Mouse (Mus musculus): Measurements from ENCODE around the gene Dcaf7. TPM values are rescaled to one million over a fixed set of nuclear protein-coding genes. Genes with fewer than 3 reads are reported as not detected.

Gene Dcaf7
- total and polyA plus RNA-seq, 3 experiments: 71.5 to 93.4 (median 79.5) TPM

DNA sequence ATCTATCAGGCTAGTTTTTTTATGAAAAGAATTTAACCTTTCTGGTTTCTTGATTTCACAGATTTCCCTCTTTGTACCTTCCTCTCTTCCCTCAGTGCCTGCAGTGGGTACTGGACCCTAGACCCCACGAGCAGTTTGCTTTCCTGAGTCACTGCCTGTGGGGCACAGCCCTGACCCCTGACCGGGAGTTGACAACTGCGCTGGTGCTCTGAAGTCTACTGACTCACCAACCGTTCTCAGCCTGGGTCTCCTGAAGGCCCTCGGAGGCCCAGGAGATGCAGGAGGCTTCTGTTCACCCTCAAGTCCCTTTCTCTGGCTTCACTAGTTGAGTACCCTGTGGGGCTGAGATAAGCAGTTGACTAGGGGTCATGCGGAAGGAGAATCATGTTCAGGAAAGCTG is 18.7 kb downstream of the Dcaf7 start:
- TF ChIP-seq MAZ (IDR thresholded peaks at IDR 0.05; ENCODE audit: low read depth, low read length) (no peak), GABPA (IDR thresholded peaks at IDR 0.05; ENCODE audit: insufficient replicate concordance, low read depth, low read length) (no peak)
- Histone ChIP-seq H3K9ac (ENCODE audit: insufficient read depth, low read depth) (no peak overlapping the region), H3K79me2 (replicated peaks; ENCODE audit: control insufficient read depth, extremely low read depth, insufficient read depth, poor library complexity, severe bottlenecking) (no peaks in the 10 kb centered on the region), H3K4me2 (ENCODE audit: insufficient read depth, low read depth, poor library complexity, severe bottlenecking) (no peak overlapping the region), H3K27me3 (replicated peaks) (no peaks in the 10 kb centered on the region), H3K9me3 (replicated peaks; ENCODE audit: low read length) (no peaks in the 10 kb centered on the region), H3K27ac (ENCODE audit: insufficient read depth, low read depth) (no peak overlapping the region), H3K36me3 (replicated peaks in 1 of 2; ENCODE audit: control insufficient read depth in 1 of 2, insufficient read depth in 1 of 2, low read length in 1 of 2) (peaks cover 78 to 98% of the 10 kb centered on the region in 2 experiments), H3K4me3 (replicated peaks in 1 of 3; ENCODE audit: low read depth in 2 of 3, low read length in 2 of 3, poor library complexity in 1 of 3) (no peak overlapping the region), H3K4me1 (ENCODE audit: control insufficient read depth in 1 of 2, insufficient read depth in 2 of 2) (no peaks in the 10 kb centered on the region)
- dilution Hi-C loops (cut with MboI; ENCODE audit: extremely low pct_ligation_motif_present, extremely low pct_unique_long_range_greater_than_20kb, low sequenced_read_pairs) (loop anchor here (25.0 kb wide), 1 partner anchor 118 kb away; no protein-coding TSS in a partner anchor), in situ Hi-C loops (cut with MboI; ENCODE audit: low pct_ligation_motif_present, low pct_unique_long_range_greater_than_20kb, low sequenced_read_pairs) (no loop called here)
- no peak for DNase-seq (ENCODE audit: extremely low read depth)

- H3K36me3 ChIP-seq (replicated peaks in 1 of 2; ENCODE audit: control insufficient read depth in 1 of 2, insufficient read depth in 1 of 2, low read length in 1 of 2): peaks cover 66 to 90% of the 10 kb centered on the region in 2 experiments
- DNase-seq (ENCODE audit: extremely low read depth): no peak
- in situ Hi-C loops (cut with MboI; ENCODE audit: low pct_ligation_motif_present, low pct_unique_long_range_greater_than_20kb, low sequenced_read_pairs): no loop called here
- no peaks in the 10 kb centered on the region for H3K9me3 ChIP-seq (replicated peaks; ENCODE audit: low read length)
- no peak for TF ChIP-seq MAFK (IDR thresholded peaks at IDR 0.05; ENCODE audit: insufficient replicate concordance, low read length)
- TF ChIP-seq ETS1 (conservative IDR thresholded peaks at IDR 0.05; ENCODE audit: low read depth, low read length): no peak
- no peaks in the 10 kb centered on the region for H3K79me2 ChIP-seq (replicated peaks; ENCODE audit: control insufficient read depth, extremely low read depth, insufficient read depth, poor library complexity, severe bottlenecking)
- H3K4me2 ChIP-seq (ENCODE audit: insufficient read depth, low read depth, poor library complexity, severe bottlenecking): no peak overlapping the region
- H3K27ac ChIP-seq (ENCODE audit: insufficient read depth, low read depth): no peak overlapping the region
- dilution Hi-C loops (cut with MboI; ENCODE audit: extremely low pct_ligation_motif_present, extremely low pct_unique_long_range_greater_than_20kb, low sequenced_read_pairs): loop anchor here (25.0 kb wide), 1 partner anchor 120 kb away; no protein-coding TSS in a partner anchor
- no peaks in the 10 kb centered on the region for H3K27me3 ChIP-seq (replicated peaks)
- no peak overlapping the region for H3K4me3 ChIP-seq (replicated peaks in 1 of 3; ENCODE audit: low read depth in 2 of 3, low read length in 2 of 3, poor library complexity in 1 of 3)
- no peaks in the 10 kb centered on the region for H3K4me1 ChIP-seq (ENCODE audit: control insufficient read depth in 1 of 2, insufficient read depth in 2 of 2)
- no peak overlapping the region for H3K9ac ChIP-seq (ENCODE audit: insufficient read depth, low read depth)
Measured at GRCm38 (mm10) chr11:106056819-106057491, 20.3 kb downstream of the Dcaf7 start.

DNA sequence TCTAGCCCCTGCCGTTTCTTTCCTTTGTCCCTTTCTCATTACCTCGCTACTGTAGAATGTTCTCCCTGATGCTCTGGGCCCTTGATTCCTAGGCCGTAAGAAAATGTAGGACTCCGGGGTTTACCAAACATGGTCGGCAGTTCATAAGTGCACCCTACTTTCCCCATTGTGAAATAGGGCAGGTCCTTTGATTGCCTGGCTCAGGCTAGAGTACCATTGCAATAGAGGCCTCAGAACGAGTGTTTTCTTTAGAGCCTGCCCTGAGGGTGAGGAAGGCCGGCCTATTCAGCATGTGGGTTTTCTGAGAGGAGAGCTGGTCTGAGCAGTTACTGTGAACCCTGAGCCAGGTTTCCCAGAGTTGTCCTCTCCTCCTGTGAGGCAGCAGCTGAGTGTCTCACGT is 21.3 kb downstream of the Dcaf7 start:
- Histone ChIP-seq H3K36me3 (replicated peaks in 1 of 2; ENCODE audit: control insufficient read depth in 1 of 2, insufficient read depth in 1 of 2, low read length in 1 of 2) (peaks cover 57 to 82% of the 10 kb centered on the region in 2 experiments), H3K27me3 (replicated peaks) (no peaks in the 10 kb centered on the region), H3K4me3 (replicated peaks in 1 of 3; ENCODE audit: low read depth in 2 of 3, low read length in 2 of 3, poor library complexity in 1 of 3) (no peak overlapping the region), H3K4me1 (ENCODE audit: control insufficient read depth in 1 of 2, insufficient read depth in 2 of 2) (no peaks in the 10 kb centered on the region), H3K79me2 (replicated peaks; ENCODE audit: control insufficient read depth, extremely low read depth, insufficient read depth, poor library complexity, severe bottlenecking) (no peaks in the 10 kb centered on the region), H3K9me3 (replicated peaks; ENCODE audit: low read length) (no peaks in the 10 kb centered on the region), H3K27ac (ENCODE audit: insufficient read depth, low read depth) (no peak overlapping the region), H3K9ac (ENCODE audit: insufficient read depth, low read depth) (no peak overlapping the region), H3K4me2 (ENCODE audit: insufficient read depth, low read depth, poor library complexity, severe bottlenecking) (no peak overlapping the region)
- dilution Hi-C loops (cut with MboI; ENCODE audit: extremely low pct_ligation_motif_present, extremely low pct_unique_long_range_greater_than_20kb, low sequenced_read_pairs) (loop anchor here (25.0 kb wide), 1 partner anchor 121 kb away; no protein-coding TSS in a partner anchor), in situ Hi-C loops (cut with MboI; ENCODE audit: low pct_ligation_motif_present, low pct_unique_long_range_greater_than_20kb, low sequenced_read_pairs) (no loop called here)
- no peak for DNase-seq (ENCODE audit: extremely low read depth)
- TF ChIP-seq CHD2 (IDR thresholded peaks at IDR 0.05; ENCODE audit: low read length): no peak
- no peak for TF ChIP-seq IRF4 (IDR thresholded peaks at IDR 0.05; ENCODE audit: low read depth, low read length)
- no peak for TF ChIP-seq EP300 (IDR thresholded peaks at IDR 0.05; ENCODE audit: low read length)
- no peak for TF ChIP-seq MAZ (IDR thresholded peaks at IDR 0.05; ENCODE audit: low read depth, low read length)
- no peak for TF ChIP-seq TCF12 (IDR thresholded peaks at IDR 0.05; ENCODE audit: low read depth, low read length)
- TF ChIP-seq TBP (conservative IDR thresholded peaks at IDR 0.05; ENCODE audit: low read depth, low read length): no peak
- TF ChIP-seq USF1 (IDR thresholded peaks at IDR 0.05; ENCODE audit: low read depth, low read length): no peak
- TF ChIP-seq CHD1 (IDR thresholded peaks at IDR 0.05; ENCODE audit: low read depth, low read length): no peak
- no peak for TF ChIP-seq GABPA (IDR thresholded peaks at IDR 0.05; ENCODE audit: insufficient replicate concordance, low read depth, low read length)
- no peak for TF ChIP-seq ZC3H11A (IDR thresholded peaks at IDR 0.05; ENCODE audit: low read depth, low read length)
- TF ChIP-seq POLR2AphosphoS2 (IDR thresholded peaks at IDR 0.05; ENCODE audit: low read depth, low read length): no peak
- no peak for TF ChIP-seq KAT2A (IDR thresholded peaks at IDR 0.05; ENCODE audit: insufficient replicate concordance, low read length)
- no peak for TF ChIP-seq POLR2A (IDR thresholded peaks at IDR 0.05; ENCODE audit: low read depth, low read length)

Data from CH12.LX (cell line).